ENCODE assay signal across 9 mouse cellular contexts in the genomic region with DNA sequence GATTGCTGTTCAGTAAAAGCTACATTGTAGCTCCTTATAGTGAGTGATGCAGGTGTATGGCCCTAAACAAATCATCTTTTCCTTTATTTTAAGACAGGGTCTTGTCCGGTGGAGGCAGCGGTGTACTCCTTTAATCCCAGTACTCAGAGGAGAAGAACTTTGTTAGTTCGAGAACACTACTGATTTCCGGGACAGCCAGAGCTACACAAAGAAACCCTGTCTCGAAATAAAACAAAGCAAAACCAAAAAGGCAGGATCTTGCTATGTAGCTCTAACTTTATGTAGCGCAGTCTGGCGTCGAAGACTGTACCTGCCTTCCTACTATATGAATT. TPM values are rescaled to one million over a fixed set of nuclear protein-coding genes. Genes with fewer than 3 reads are reported as not detected.
A peak's percentile ranks its signal among the peaks of the same experiment; 100 is the strongest.
DNase-seq lines count a peak whose midpoint lies in the region; ATAC-seq lines count a peak whose summit lies in the region.
"Had no signal": no experiment of that assay in that cellular context is flagged by ENCODE, and none has a peak within 500 bp of the region (broad histone marks: within the 10 kb centered on the region; RNA-seq: fewer than 3 reads in every experiment).

No protein-coding gene starts in this region.

- peaks cover 4% of the 10 kb centered on the region; the same call in 1 of the 2 replicates for H3K36me3 ChIP-seq in kidney, embryonic 14.5 days (ENCODE audit: control insufficient read depth, insufficient read depth, low read length)
- no peaks in the 10 kb centered on the region for H3K36me3 ChIP-seq in hindbrain, embryonic 15.5 days
- H3K36me3 ChIP-seq in midbrain, embryonic 15.5 days (replicated peaks), result no peaks in the 10 kb centered on the region

- H3K4me3 ChIP-seq in kidney, embryonic 14.5 days (ENCODE audit: low read length), result peak overlapping the region; percentile 91
- peak overlapping the region; percentile 67 for H3K4me3 ChIP-seq in brown adipose tissue, adult 24 weeks (ENCODE audit: insufficient read depth, low read depth, low read length)
- H3K4me3 ChIP-seq in hindbrain, embryonic 15.5 days, result peak overlapping the region; percentile 61
- peak overlapping the region; percentile 75 for H3K4me3 ChIP-seq in midbrain, embryonic 15.5 days

- no peaks in the 10 kb centered on the region for H3K27me3 ChIP-seq in kidney, embryonic 14.5 days (ENCODE audit: control insufficient read depth, insufficient read depth, low read length)
- no peaks in the 10 kb centered on the region for H3K27me3 ChIP-seq in hindbrain, embryonic 15.5 days
- H3K27me3 ChIP-seq in midbrain, embryonic 15.5 days (replicated peaks), result no peaks in the 10 kb centered on the region
- H3K27me3 ChIP-seq: Patski had no signal

- no peak for ATAC-seq in kidney, embryonic 14.5 days (ENCODE audit: low FRiP score, low TSS enrichment)
- ATAC-seq in hindbrain, embryonic 15.5 days (ENCODE audit: low FRiP score, low read depth), result no peak; the same call in 1 of the 2 replicates
- ATAC-seq in midbrain, embryonic 15.5 days (replicated peaks), result no peak

- 0 out of 2 replicates have a peak overlapping the region, but pooled peaks have one; percentile 42 for H3K27ac ChIP-seq in kidney, embryonic 14.5 days (ENCODE audit: low read depth, low read length)
- H3K27ac ChIP-seq in brown adipose tissue, adult 24 weeks (replicated peaks; ENCODE audit: low read depth, low read length), result peak overlapping the region; percentile 85
- H3K27ac ChIP-seq in hindbrain, embryonic 15.5 days (replicated peaks), result peak overlapping the region; percentile 71
- H3K27ac ChIP-seq in midbrain, embryonic 15.5 days, result peak overlapping the region; percentile 60

- peak overlapping the region; percentile 49 for H3K4me2 ChIP-seq in kidney, embryonic 14.5 days (replicated peaks; ENCODE audit: low read depth, low read length)
- peak overlapping the region; percentile 97 for H3K4me2 ChIP-seq in hindbrain, embryonic 15.5 days
- peak overlapping the region; percentile 93 for H3K4me2 ChIP-seq in midbrain, embryonic 15.5 days

- H3K4me1 ChIP-seq in kidney, embryonic 14.5 days (ENCODE audit: control insufficient read depth, insufficient read depth, low read length), result peaks cover 7% of the 10 kb centered on the region; the same call in 1 of the 2 replicates
- no peaks in the 10 kb centered on the region for H3K4me1 ChIP-seq in brown adipose tissue, adult 24 weeks (ENCODE audit: control insufficient read depth, insufficient read depth, insufficient read length, low read length)
- H3K4me1 ChIP-seq in hindbrain, embryonic 15.5 days (replicated peaks), result peaks cover 25% of the 10 kb centered on the region
- H3K4me1 ChIP-seq in midbrain, embryonic 15.5 days, result peaks cover 19% of the 10 kb centered on the region

- no peak for DNase-seq in kidney, adult 11 months
- DNase-seq in Muller cell, postnatal 12 days (ENCODE audit: inconsistent ontology term), result no peak
- no peak for DNase-seq in adipocyte (ENCODE audit: low spot score)
- DNase-seq in embryo, embryonic 10.5 days (ENCODE audit: low spot score), result no peak

- H3K9ac ChIP-seq in kidney, embryonic 14.5 days (ENCODE audit: low read depth, low read length), result peak overlapping the region; percentile 57; the same call in 1 of the 2 replicates
- H3K9ac ChIP-seq in hindbrain, embryonic 15.5 days, result peak overlapping the region; percentile 49
- H3K9ac ChIP-seq in midbrain, embryonic 15.5 days, result peak overlapping the region; percentile 23; the same call in 1 of the 2 replicates

- WGBS in kidney, embryonic 14.5 days, result 41% methylated on average over 8 of the region's 8 CpGs
- WGBS in hindbrain, embryonic 15.5 days, result 44% methylated on average over 8 of the region's 8 CpGs
- WGBS in midbrain, embryonic 15.5 days, result 34% methylated on average over 8 of the region's 8 CpGs

- no peaks in the 10 kb centered on the region for H3K9me3 ChIP-seq in kidney, embryonic 14.5 days (ENCODE audit: control insufficient read depth, low read length)
- no peaks in the 10 kb centered on the region for H3K9me3 ChIP-seq in hindbrain, embryonic 15.5 days
- H3K9me3 ChIP-seq in midbrain, embryonic 15.5 days, result no peaks in the 10 kb centered on the region

RNA-seq across cellular contexts. Expression of a gene that starts 0.4 kb away (rescaled TPM):
- polyA plus RNA-seq in kidney, embryonic 14.5 days (2014; fragmentation: Nextera tagmentation; extraction: Ambion mirVana), result 17.4 and 27.7 TPM in 2 replicates
- 2.1 and 3.5 TPM in 2 replicates for polyA plus RNA-seq in brown adipose tissue, adult 24 weeks (2012; ENCODE audit: insufficient read depth, insufficient read length, missing spikeins)
- polyA plus RNA-seq in hindbrain, embryonic 15.5 days (2015; fragmentation: Nextera tagmentation; extraction: Ambion mirVana), result 6.5 and 7.5 TPM in 2 replicates
- polyA plus RNA-seq in midbrain, embryonic 15.5 days (2015; fragmentation: Nextera tagmentation; extraction: Ambion mirVana), result 5.9 and 6.7 TPM in 2 replicates

RNA-seq across cellular contexts. Expression of a gene that starts 36.8 kb away (rescaled TPM):
- polyA plus RNA-seq in kidney, embryonic 14.5 days (2014; fragmentation: Nextera tagmentation; extraction: Ambion mirVana), result 88.7 and 115 TPM in 2 replicates
- 49.3 and 52.6 TPM in 2 replicates for polyA plus RNA-seq in brown adipose tissue, adult 24 weeks (2012; ENCODE audit: insufficient read depth, insufficient read length, missing spikeins)
- 104 and 111 TPM in 2 replicates for polyA plus RNA-seq in hindbrain, embryonic 15.5 days (2015; fragmentation: Nextera tagmentation; extraction: Ambion mirVana)
- 100 and 115 TPM in 2 replicates for polyA plus RNA-seq in midbrain, embryonic 15.5 days (2015; fragmentation: Nextera tagmentation; extraction: Ambion mirVana)

RNA-seq across cellular contexts. Expression of a gene that starts 54.1 kb away (rescaled TPM):
- polyA plus RNA-seq in kidney, embryonic 14.5 days (2014; fragmentation: Nextera tagmentation; extraction: Ambion mirVana), result 0.11 and 0.12 TPM in 2 replicates
- not detected in 2 replicates for polyA plus RNA-seq in brown adipose tissue, adult 24 weeks (2012; ENCODE audit: insufficient read depth, insufficient read length, missing spikeins)
- polyA plus RNA-seq in hindbrain, embryonic 15.5 days (2015; fragmentation: Nextera tagmentation; extraction: Ambion mirVana), result not detected in 2 replicates
- polyA plus RNA-seq in midbrain, embryonic 15.5 days (2015; fragmentation: Nextera tagmentation; extraction: Ambion mirVana), result not detected in 2 replicates
- polyA plus RNA-seq: Patski had no signal

RNA-seq across cellular contexts. Expression of a gene that starts 57.6 kb away (rescaled TPM):
- 50.4 and 56.5 TPM in 2 replicates for polyA plus RNA-seq in kidney, embryonic 14.5 days (2014; fragmentation: Nextera tagmentation; extraction: Ambion mirVana)
- polyA plus RNA-seq in brown adipose tissue, adult 24 weeks (2012; ENCODE audit: insufficient read depth, insufficient read length, missing spikeins), result 969 and 1,325 TPM in 2 replicates
- 48.3 and 51.9 TPM in 2 replicates for polyA plus RNA-seq in hindbrain, embryonic 15.5 days (2015; fragmentation: Nextera tagmentation; extraction: Ambion mirVana)
- polyA plus RNA-seq in midbrain, embryonic 15.5 days (2015; fragmentation: Nextera tagmentation; extraction: Ambion mirVana), result 40.8 and 43.4 TPM in 2 replicates
